Mouse (Mus musculus) intestine, embryonic 16.5 days (tissue): ENCODE measurements around the gene Ncln. TPM values are rescaled to one million over a fixed set of nuclear protein-coding genes. Genes with fewer than 3 reads are reported as not detected.

Experiments
- ATAC-seq: fragments of 200-750 bp; cut with Nextera tagmentation; 2 replicates; pipeline ENCODE4 v1.8.0; 2017; ENCODE audit warnings: moderate TSS enrichment, moderate library complexity
- H3K27ac ChIP-seq: fragments of 300-500 bp; sonication (generic); 2 replicates; pipeline ENCODE4 v1.5.1; 2014; ENCODE audit warnings: mild to moderate bottlenecking, low read length
- H3K27me3 ChIP-seq: fragments of 300-500 bp; sonication (generic); replicated peaks from 2 replicates; pipeline ENCODE4 v1.6.1; 2014; ENCODE audit warnings: low read length, control low read depth, mixed read lengths; ENCODE audit not compliant: control insufficient read depth, insufficient read depth
- H3K36me3 ChIP-seq: fragments of 300-500 bp; sonication (generic); 2 replicates; pipeline ENCODE4 v1.6.1; 2014; ENCODE audit warnings: low read length, control low read depth; ENCODE audit not compliant: control insufficient read depth, insufficient read depth
- H3K4me1 ChIP-seq: fragments of 300-500 bp; sonication (generic); 2 replicates; pipeline ENCODE4 v1.6.1; 2014; ENCODE audit warnings: low read length, control low read depth, mixed read lengths; ENCODE audit not compliant: control insufficient read depth, insufficient read depth
- H3K4me2 ChIP-seq: fragments of 300-500 bp; sonication (generic); 2 replicates; pipeline ENCODE4 v1.6.1; 2014; ENCODE audit warnings: low read depth, low read length, control low read depth
- H3K4me3 ChIP-seq: fragments of 300-500 bp; sonication (generic); 2 replicates; pipeline ENCODE4 v1.5.1; 2014; ENCODE audit warnings: mild to moderate bottlenecking, low read length
- H3K9ac ChIP-seq: fragments of 300-500 bp; sonication (generic); 2 replicates; pipeline ENCODE4 v1.6.1; 2014; ENCODE audit warnings: low read depth, low read length
- H3K9me3 ChIP-seq: fragments of 300-500 bp; sonication (generic); 2 replicates; pipeline ENCODE4 v1.6.1; 2016; ENCODE audit warnings: low read length, control low read depth; ENCODE audit not compliant: control insufficient read depth
- WGBS: fragments of 180-500 bp; shearing (Covaris S2); extraction: QIAGEN DNeasy Blood & Tissue Kit; methylation state at CpG from one replicate; pipeline ENCODE4 v1.1.7; 2014; 5-methylcytosine and 5-hydroxymethylcytosine counted together
- polyA plus RNA-seq: library from polyadenylated mRNA; unstranded; fragments of >200 nt; fragmentation: Nextera tagmentation; extraction: Ambion mirVana; gene quantifications from 2 replicates; pipeline ENCODE4 v1.2.1, GENCODE M21; 2015

Gene Ncln
- polyA plus RNA-seq, 1 experiment from 2014 or later, result 126 TPM

DNA sequence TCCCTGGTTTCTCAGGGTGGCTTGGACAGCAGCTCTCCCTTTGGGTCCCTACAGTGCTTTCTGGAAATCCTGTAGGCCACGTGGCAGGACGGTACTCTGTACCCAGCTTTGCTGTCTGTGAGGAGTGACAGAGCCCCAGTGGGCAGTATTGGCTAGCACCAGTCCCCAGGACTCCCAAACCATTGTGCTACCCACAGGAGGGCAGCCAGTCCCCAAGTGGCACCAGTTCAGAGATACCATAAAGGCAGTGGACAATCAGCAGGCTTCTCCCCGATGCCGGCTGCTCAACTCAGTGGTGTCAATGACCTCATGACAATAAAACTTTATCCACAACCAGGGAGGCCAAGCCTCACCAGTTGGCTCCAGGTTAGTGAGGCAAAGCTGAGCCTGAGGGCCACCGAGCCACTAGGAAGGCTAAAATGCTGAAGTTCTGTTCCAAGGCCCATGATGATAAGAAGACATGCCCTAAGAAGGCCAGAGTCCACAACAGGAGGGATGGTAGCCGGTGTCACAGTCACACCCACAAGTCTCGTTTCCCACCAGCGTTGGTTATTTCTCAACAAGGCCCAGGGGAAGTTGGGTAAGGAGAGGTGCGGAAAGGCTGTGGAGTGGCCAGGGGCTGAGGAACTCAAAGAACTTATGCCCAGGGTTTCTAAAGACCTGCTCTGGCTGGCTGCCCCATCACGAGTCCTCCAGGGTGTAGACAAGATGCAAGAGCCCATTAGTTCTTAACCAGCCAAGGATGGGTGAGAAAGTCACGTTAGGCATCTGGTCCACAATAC is 1.7 kb downstream of the Ncln start:
- Histone ChIP-seq H3K4me3 (peak overlapping the region; percentile 85), H3K9me3 (no peaks in the 10 kb centered on the region), H3K27me3 (no peaks in the 10 kb centered on the region), H3K4me1 (peaks cover 22% of the 10 kb centered on the region), H3K36me3 (peaks cover 19% of the 10 kb centered on the region), H3K4me2 (peak overlapping the region; percentile 91), H3K27ac (peak overlapping the region; percentile 63), H3K9ac (peak overlapping the region; percentile 92)
- WGBS, result 69% methylated on average over 11 of the region's 11 CpGs
- ATAC-seq, result peak; percentile 10

DNA sequence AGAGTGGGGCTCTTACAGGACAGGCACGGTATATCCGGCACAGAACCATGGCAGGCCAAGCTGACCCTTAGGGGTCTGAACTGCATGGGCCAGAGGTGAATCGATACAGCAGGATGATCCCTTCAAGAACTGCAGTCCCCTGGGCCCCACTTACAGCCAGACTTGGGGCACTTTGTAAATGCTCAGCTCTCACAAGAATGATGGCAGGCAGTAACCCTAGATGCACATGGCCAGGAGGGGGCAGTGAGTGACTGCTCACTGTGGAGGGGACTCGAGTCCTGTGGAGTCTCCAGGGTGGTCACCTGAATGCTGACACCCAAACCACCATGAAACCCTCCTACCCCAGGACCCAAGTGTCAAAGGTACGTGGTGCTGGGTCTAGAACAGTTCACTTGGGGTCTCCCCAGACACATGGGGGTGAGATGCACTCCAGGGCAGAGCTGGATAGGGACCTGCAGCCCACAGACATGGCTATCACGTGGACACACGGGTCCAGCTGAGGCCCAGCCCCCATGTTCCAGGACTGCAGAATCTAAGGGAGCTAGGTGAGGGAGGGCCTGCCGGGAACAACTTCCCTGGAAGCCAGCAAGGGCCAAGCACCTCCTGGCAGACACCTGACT is 2.5 kb downstream of the Ncln start:
- WGBS, result 78% methylated on average over 8 of the region's 8 CpGs
- no peak for ATAC-seq

DNA sequence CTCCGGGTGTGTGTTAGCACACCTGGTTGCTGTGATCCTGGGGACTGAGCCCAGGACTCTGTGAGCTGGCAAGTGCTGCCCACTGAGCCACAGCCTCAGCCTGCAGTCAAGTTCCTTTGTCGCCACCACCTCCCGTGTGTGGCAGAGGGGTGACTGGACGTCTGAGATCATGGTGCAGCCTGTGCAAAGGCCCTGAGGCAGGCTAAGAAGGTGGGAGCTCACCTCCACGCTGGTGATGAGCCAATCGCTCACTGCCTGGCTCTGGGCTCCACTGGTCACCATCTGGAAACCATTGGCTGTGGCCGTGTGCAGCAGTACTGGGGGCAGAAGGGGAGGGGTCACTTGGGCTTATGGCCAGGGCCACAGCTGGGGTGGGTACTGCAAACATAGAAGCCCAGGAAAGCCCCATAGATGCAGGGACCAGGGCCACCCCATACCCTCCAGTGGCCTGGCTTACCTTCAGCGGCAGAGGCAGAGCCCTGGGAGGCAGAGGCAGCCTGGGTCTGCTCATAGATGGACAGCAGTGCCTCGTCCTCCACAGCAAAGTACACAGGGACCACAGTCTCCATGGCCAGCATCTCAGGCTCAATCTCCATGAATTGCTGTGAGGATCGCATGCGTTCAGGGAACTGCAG is 3.5 kb downstream of the Ncln start:
- peaks cover 26% of the 10 kb centered on the region for H3K36me3 ChIP-seq
- no peak overlapping the region for H3K4me2 ChIP-seq
- H3K9ac ChIP-seq, result no peak overlapping the region
- H3K4me3 ChIP-seq, result no peak overlapping the region
- no peak for ATAC-seq
- H3K27me3 ChIP-seq, result no peaks in the 10 kb centered on the region
- WGBS, result 86% methylated on average over 11 of the region's 11 CpGs
- H3K9me3 ChIP-seq, result no peaks in the 10 kb centered on the region
- no peak overlapping the region for H3K27ac ChIP-seq
- H3K4me1 ChIP-seq, result peaks cover 16% of the 10 kb centered on the region

More for the DNA sequence above, 2.5 kb downstream of the Ncln start:
- no peaks in the 10 kb centered on the region for H3K27me3 ChIP-seq
- peak overlapping the region; percentile 85; the same call in 1 of the 2 replicates for H3K4me3 ChIP-seq
- H3K9ac ChIP-seq, result peak overlapping the region; percentile 45
- peaks cover 22% of the 10 kb centered on the region for H3K36me3 ChIP-seq
- no peaks in the 10 kb centered on the region for H3K9me3 ChIP-seq
- peak overlapping the region; percentile 91 for H3K4me2 ChIP-seq
- H3K4me1 ChIP-seq, result peaks cover 16% of the 10 kb centered on the region
- H3K27ac ChIP-seq, result peak overlapping the region; percentile 63

GRCm38 (mm10) chr10:81491018-81491417 is 5.2 kb downstream of the Ncln start:
- H3K36me3 ChIP-seq, result peaks cover 37% of the 10 kb centered on the region
- H3K4me1 ChIP-seq, result peaks cover 16% of the 10 kb centered on the region
- H3K9me3 ChIP-seq, result no peaks in the 10 kb centered on the region
- ATAC-seq, result no peak
- no peak overlapping the region for H3K4me3 ChIP-seq
- H3K27me3 ChIP-seq, result no peaks in the 10 kb centered on the region
- H3K4me2 ChIP-seq, result no peak overlapping the region
- 90% methylated on average over 9 of the region's 9 CpGs for WGBS
- no peak overlapping the region for H3K27ac ChIP-seq
- no peak overlapping the region for H3K9ac ChIP-seq

GRCm38 (mm10) chr10:81489941-81490340 is 6.3 kb downstream of the Ncln start:
- Histone ChIP-seq H3K4me3 (no peak overlapping the region), H3K4me1 (peaks cover 10% of the 10 kb centered on the region), H3K9ac (no peak overlapping the region), H3K27me3 (no peaks in the 10 kb centered on the region), H3K9me3 (no peaks in the 10 kb centered on the region), H3K36me3 (peaks cover 37% of the 10 kb centered on the region), H3K27ac (no peak overlapping the region), H3K4me2 (no peak overlapping the region)
- 84% methylated on average over 14 of the region's 14 CpGs for WGBS
- no peak for ATAC-seq

GRCm38 (mm10) chr10:81488081-81488480 is 8.1 kb downstream of the Ncln start:
- Histone ChIP-seq H3K27me3 (no peaks in the 10 kb centered on the region), H3K4me1 (no peaks in the 10 kb centered on the region), H3K4me2 (no peak overlapping the region), H3K9me3 (no peaks in the 10 kb centered on the region), H3K4me3 (no peak overlapping the region), H3K9ac (no peak overlapping the region), H3K27ac (no peak overlapping the region), H3K36me3 (peaks cover 36% of the 10 kb centered on the region)
- ATAC-seq, result no peak
- WGBS, result 84% methylated on average over 11 of the region's 11 CpGs

GRCm38 (mm10) chr10:81486496-81486895 is 9.7 kb downstream of the Ncln start:
- Histone ChIP-seq H3K9me3 (no peaks in the 10 kb centered on the region), H3K27me3 (peaks cover 8% of the 10 kb centered on the region), H3K4me3 (no peak overlapping the region), H3K27ac (no peak overlapping the region), H3K4me1 (peaks cover 6% of the 10 kb centered on the region), H3K9ac (no peak overlapping the region), H3K4me2 (no peak overlapping the region), H3K36me3 (peaks cover 23% of the 10 kb centered on the region)
- no peak for ATAC-seq
- WGBS, result 89% methylated on average over 10 of the region's 10 CpGs

DNA sequence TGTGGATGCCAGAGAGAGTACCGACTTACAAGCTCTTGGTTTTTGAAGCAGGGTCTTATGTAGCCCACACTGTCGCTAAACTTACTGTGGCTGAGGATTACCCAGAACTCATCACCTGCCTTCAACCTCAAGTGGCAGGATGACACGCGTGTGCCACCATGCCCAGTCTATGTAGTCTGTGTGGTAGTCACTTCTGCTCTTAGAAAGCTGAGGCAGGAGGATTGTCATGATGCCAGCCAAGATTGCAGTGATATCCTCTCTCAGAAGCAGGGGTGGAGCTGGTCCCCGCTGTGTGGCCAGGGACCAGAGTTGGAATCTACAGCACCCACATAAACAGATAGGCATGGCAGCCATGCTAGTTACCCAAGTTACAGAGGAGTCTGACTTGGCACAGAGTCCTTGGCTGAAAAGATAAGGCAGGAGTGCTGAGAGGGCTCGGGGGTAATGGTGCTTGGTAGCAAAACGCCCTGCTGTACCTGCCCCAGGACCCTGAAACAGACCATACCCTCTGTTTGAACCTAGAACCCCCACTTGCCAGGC is 10.6 kb downstream of the Ncln start:
- Histone ChIP-seq H3K9ac (no peak overlapping the region), H3K27ac (no peak overlapping the region), H3K4me3 (no peak overlapping the region), H3K4me2 (no peak overlapping the region), H3K4me1 (peaks cover 6% of the 10 kb centered on the region), H3K36me3 (peaks cover 18% of the 10 kb centered on the region), H3K27me3 (peaks cover 15% of the 10 kb centered on the region), H3K9me3 (no peaks in the 10 kb centered on the region)
- ATAC-seq, result no peak
- 74% methylated on average over 7 of the region's 7 CpGs for WGBS

GRCm38 (mm10) chr10:81485060-81485449 is 11.1 kb downstream of the Ncln start:
- WGBS, result 30% methylated on average over 2 of the region's 2 CpGs
- Histone ChIP-seq H3K27me3 (peaks cover 15% of the 10 kb centered on the region), H3K4me1 (peaks cover 6% of the 10 kb centered on the region), H3K9me3 (no peaks in the 10 kb centered on the region), H3K4me3 (no peak overlapping the region), H3K9ac (no peak overlapping the region), H3K27ac (no peak overlapping the region), H3K36me3 (peaks cover 18% of the 10 kb centered on the region), H3K4me2 (no peak overlapping the region)
- ATAC-seq, result no peak
